Mouse (Mus musculus) kidney, adult 2 months (tissue): Measurements from ENCODE around the gene Hsf5.

Experiments
- CTCF ChIP-seq: fragments of 200-500 bp; conservative IDR thresholded peaks from 2 replicates; pipeline ENCODE4 v1.5.1; 2011; ENCODE audit warnings: low read depth, mild to moderate bottlenecking, control low read depth, low read length, moderate library complexity, mixed read lengths; ENCODE audit not compliant: insufficient read depth, insufficient read length
- POLR2A ChIP-seq: fragments of 200-500 bp; IDR thresholded peaks from one replicate; pipeline ENCODE4 v1.6.1; 2011; ENCODE audit warnings: low read depth, low read length, control low read depth

- TF ChIP-seq POLR2A (no peak), CTCF (no peak)
Measured at GRCm38 (mm10) chr11:87698126-87698525, 81.2 kb downstream of the Hsf5 start.
